Mouse (Mus musculus): Measurements from ENCODE around the gene Hmgcs2. TPM values are rescaled to one million over a fixed set of nuclear protein-coding genes. Genes with fewer than 3 reads are reported as not detected.

Hmgcs2 gene
- polyA plus RNA-seq, 1 experiment from 2014 or later: 1.3 TPM

GRCm38 (mm10) chr3:98254656-98255583, 25.3 kb upstream of the Hmgcs2 start:
- H3K4me1 ChIP-seq: peaks cover 3% of the 10 kb centered on the region; the same call in 1 of the 2 replicates
- H3K36me3 ChIP-seq: no peaks in the 10 kb centered on the region
- 0 out of 2 replicates have a peak overlapping the region, but pooled peaks have one; percentile 33 for H3K27ac ChIP-seq
- 84% methylated on average over 8 of the region's 8 CpGs for WGBS
- no peak overlapping the region for H3K4me3 ChIP-seq
- no peak overlapping the region for H3K9ac ChIP-seq
- H3K9me3 ChIP-seq: 0 out of 2 replicates have a peak, but pooled peaks cover 11% of the 10 kb centered on the region
- no peak for ATAC-seq (ENCODE audit: low FRiP score, low read depth)
- H3K4me2 ChIP-seq (replicated peaks): no peak overlapping the region
- no peaks in the 10 kb centered on the region for H3K27me3 ChIP-seq

GRCm38 (mm10) chr3:98258723-98259122, 21.5 kb upstream of the Hmgcs2 start:
- peaks cover 3% of the 10 kb centered on the region; the same call in 1 of the 2 replicates for H3K4me1 ChIP-seq
- no peak overlapping the region for H3K27ac ChIP-seq
- H3K36me3 ChIP-seq: no peaks in the 10 kb centered on the region
- no peak overlapping the region for H3K4me2 ChIP-seq (replicated peaks)
- ATAC-seq (ENCODE audit: low FRiP score, low read depth): no peak
- no peak overlapping the region for H3K4me3 ChIP-seq
- H3K9me3 ChIP-seq: no peaks in the 10 kb centered on the region
- H3K9ac ChIP-seq: no peak overlapping the region
- 68% methylated on average over 4 of the region's 4 CpGs for WGBS
- H3K27me3 ChIP-seq: no peaks in the 10 kb centered on the region

- Histone ChIP-seq H3K9ac (no peak overlapping the region), H3K27me3 (no peaks in the 10 kb centered on the region), H3K27ac (no peak overlapping the region), H3K4me1 (peaks cover 3% of the 10 kb centered on the region; the same call in 1 of the 2 replicates), H3K4me3 (no peak overlapping the region), H3K9me3 (no peaks in the 10 kb centered on the region), H3K36me3 (no peaks in the 10 kb centered on the region), H3K4me2 (replicated peaks) (no peak overlapping the region)
- 71% methylated on average over 5 of the region's 5 CpGs for WGBS
- no peak for ATAC-seq (ENCODE audit: low FRiP score, low read depth)
Measured at GRCm38 (mm10) chr3:98259271-98259751, 20.9 kb upstream of the Hmgcs2 start.

GRCm38 (mm10) chr3:98260534-98260933, 19.7 kb upstream of the Hmgcs2 start:
- no peaks in the 10 kb centered on the region for H3K36me3 ChIP-seq
- no peak for ATAC-seq (ENCODE audit: low FRiP score, low read depth)
- H3K9ac ChIP-seq: no peak overlapping the region
- H3K4me2 ChIP-seq (replicated peaks): no peak overlapping the region
- no peak overlapping the region for H3K27ac ChIP-seq
- H3K27me3 ChIP-seq: no peaks in the 10 kb centered on the region
- no peak overlapping the region for H3K4me3 ChIP-seq
- H3K9me3 ChIP-seq: no peaks in the 10 kb centered on the region
- 86% methylated on average over 3 of the region's 3 CpGs for WGBS
- peaks cover 3% of the 10 kb centered on the region; the same call in 1 of the 2 replicates for H3K4me1 ChIP-seq

GRCm38 (mm10) chr3:98261415-98261814, 18.8 kb upstream of the Hmgcs2 start:
- Histone ChIP-seq H3K4me1 (peaks cover 3% of the 10 kb centered on the region; the same call in 1 of the 2 replicates), H3K9me3 (no peaks in the 10 kb centered on the region), H3K27ac (no peak overlapping the region), H3K9ac (no peak overlapping the region), H3K27me3 (no peaks in the 10 kb centered on the region), H3K4me3 (no peak overlapping the region), H3K4me2 (replicated peaks) (no peak overlapping the region), H3K36me3 (no peaks in the 10 kb centered on the region)
- 86% methylated on average over 4 of the region's 4 CpGs for WGBS
- no peak for ATAC-seq (ENCODE audit: low FRiP score, low read depth)

- no peak overlapping the region for H3K4me3 ChIP-seq
- H3K27ac ChIP-seq: no peak overlapping the region
- ATAC-seq (ENCODE audit: low FRiP score, low read depth): no peak
- H3K9me3 ChIP-seq: no peaks in the 10 kb centered on the region
- no peaks in the 10 kb centered on the region for H3K27me3 ChIP-seq
- no peaks in the 10 kb centered on the region for H3K36me3 ChIP-seq
- H3K4me1 ChIP-seq: peaks cover 6% of the 10 kb centered on the region
- WGBS: 96% methylated on average over 2 of the region's 2 CpGs
- no peak overlapping the region for H3K9ac ChIP-seq
- H3K4me2 ChIP-seq (replicated peaks): no peak overlapping the region
Measured at GRCm38 (mm10) chr3:98262133-98262532, 18.1 kb upstream of the Hmgcs2 start.

GRCm38 (mm10) chr3:98267249-98267651, 13.0 kb upstream of the Hmgcs2 start:
- WGBS: 37% methylated on average over 6 of the region's 6 CpGs
- Histone ChIP-seq H3K27me3 (no peaks in the 10 kb centered on the region), H3K4me1 (peaks cover 8% of the 10 kb centered on the region; the same call in 1 of the 2 replicates), H3K4me3 (no peak overlapping the region), H3K4me2 (replicated peaks) (no peak overlapping the region), H3K27ac (no peak overlapping the region), H3K9ac (no peak overlapping the region), H3K36me3 (no peaks in the 10 kb centered on the region), H3K9me3 (no peaks in the 10 kb centered on the region)
- no peak for ATAC-seq (ENCODE audit: low FRiP score, low read depth)

GRCm38 (mm10) chr3:98273623-98274398, 6.4 kb upstream of the Hmgcs2 start:
- 55% methylated on average over 11 of the region's 11 CpGs for WGBS
- Histone ChIP-seq H3K4me3 (no peak overlapping the region), H3K36me3 (no peaks in the 10 kb centered on the region), H3K9me3 (no peaks in the 10 kb centered on the region), H3K27ac (no peak overlapping the region), H3K4me2 (replicated peaks) (no peak overlapping the region), H3K27me3 (no peaks in the 10 kb centered on the region), H3K9ac (no peak overlapping the region), H3K4me1 (peaks cover 13% of the 10 kb centered on the region)
- no peak for ATAC-seq (ENCODE audit: low FRiP score, low read depth)

- Histone ChIP-seq H3K27ac (no peak overlapping the region), H3K9ac (no peak overlapping the region), H3K4me1 (peaks cover 18% of the 10 kb centered on the region), H3K27me3 (no peaks in the 10 kb centered on the region), H3K4me2 (replicated peaks) (no peak overlapping the region), H3K9me3 (no peaks in the 10 kb centered on the region), H3K4me3 (no peak overlapping the region), H3K36me3 (no peaks in the 10 kb centered on the region)
- no peak for ATAC-seq (ENCODE audit: low FRiP score, low read depth)
- 43% methylated on average over 4 of the region's 4 CpGs for WGBS
Measured at GRCm38 (mm10) chr3:98279682-98280081, 553 bp upstream of the Hmgcs2 start.

GRCm38 (mm10) chr3:98280933-98281678, 871 bp downstream of the Hmgcs2 start:
- Histone ChIP-seq H3K36me3 (no peaks in the 10 kb centered on the region), H3K9ac (no peak overlapping the region), H3K4me2 (replicated peaks) (peak overlapping the region; percentile 32; the same call in 1 of the 2 replicates), H3K9me3 (no peaks in the 10 kb centered on the region), H3K27me3 (no peaks in the 10 kb centered on the region), H3K4me3 (no peak overlapping the region), H3K4me1 (peaks cover 18% of the 10 kb centered on the region), H3K27ac (no peak overlapping the region)
- peak; percentile 71 for ATAC-seq (ENCODE audit: low FRiP score, low read depth)
- WGBS: 39% methylated on average over 12 of the region's 12 CpGs

- Histone ChIP-seq H3K27ac (no peak overlapping the region), H3K36me3 (no peaks in the 10 kb centered on the region), H3K27me3 (no peaks in the 10 kb centered on the region), H3K9me3 (no peaks in the 10 kb centered on the region), H3K4me1 (peaks cover 18% of the 10 kb centered on the region), H3K4me3 (no peak overlapping the region), H3K9ac (no peak overlapping the region), H3K4me2 (replicated peaks) (no peak overlapping the region)
- 89% methylated on average over 8 of the region's 8 CpGs for whole genome bisulfite sequencing
- ATAC-seq (ENCODE audit: low FRiP score, low read depth): no peak
Measured at GRCm38 (mm10) chr3:98282422-98282821, 2.2 kb downstream of the Hmgcs2 start.

All from limb, embryonic 13.5 days (tissue).